Mouse (Mus musculus) embryonic fibroblast, embryonic 13.5 days (primary cell): ENCODE data around the gene Smyd1.

Experiments used
- CTCF ChIP-seq: IDR thresholded peaks from 2 replicates; pipeline ENCODE4 v1.5.1; 2011; ENCODE audit warnings: mild to moderate bottlenecking, control low read depth, low read length, moderate library complexity, borderline replicate concordance; ENCODE audit not compliant: insufficient read depth
- POLR2A ChIP-seq: IDR thresholded peaks from 2 replicates; pipeline ENCODE4 v1.6.1; 2011; ENCODE audit warnings: low read depth, mild to moderate bottlenecking, control low read depth, low read length, moderate library complexity

- TF ChIP-seq POLR2A: no peak
- TF ChIP-seq CTCF: no peak
These were observed 14.5 kb downstream of the Smyd1 start for GRCm38 (mm10) chr6:71307486-71307885.
